Mouse (Mus musculus) hindbrain, embryonic 14.5 days (tissue): ENCODE results near the gene Agmat. TPM values are rescaled to one million over a fixed set of nuclear protein-coding genes. Genes with fewer than 3 reads are reported as not detected.
A peak's percentile ranks its signal among the peaks of the same experiment; 100 is the strongest.

Experiments used
- ATAC-seq: fragments of 200-750 bp; cut with Nextera tagmentation; 2 replicates; pipeline ENCODE4 v1.8.0; 2017; ENCODE audit warnings: moderate number of reproducible peaks, mild to moderate bottlenecking, moderate TSS enrichment, moderate library complexity; ENCODE audit not compliant: low FRiP score
- DNase-seq: peaks from one replicate; pipeline ENCODE4 v3.0.0-alpha.2; 2015; ENCODE audit warnings: low spot score
- H3K27ac ChIP-seq: fragments of 300-500 bp; sonication (generic); 2 replicates; pipeline ENCODE4 v1.5.1; 2014; ENCODE audit warnings: mild to moderate bottlenecking, moderate library complexity
- H3K27me3 ChIP-seq: fragments of 300-500 bp; sonication (generic); 2 replicates; pipeline ENCODE4 v1.6.1; 2014; ENCODE audit warnings: mild to moderate bottlenecking, low read length, mixed read lengths; ENCODE audit not compliant: control insufficient read depth, insufficient read depth
- H3K36me3 ChIP-seq: fragments of 300-500 bp; sonication (generic); replicated peaks from 2 replicates; pipeline ENCODE4 v1.6.1; 2014; ENCODE audit not compliant: control insufficient read depth, insufficient read depth
- H3K4me1 ChIP-seq: fragments of 300-500 bp; sonication (generic); replicated peaks from 2 replicates; pipeline ENCODE4 v1.6.1; 2014; ENCODE audit warnings: antibody characterized with exemption, low read length, mixed read lengths; ENCODE audit not compliant: control insufficient read depth, insufficient read depth
- H3K4me2 ChIP-seq: fragments of 300-500 bp; sonication (generic); replicated peaks from 2 replicates; pipeline ENCODE4 v1.6.1; 2014; ENCODE audit warnings: mild to moderate bottlenecking, moderate library complexity
- H3K4me3 ChIP-seq: fragments of 300-500 bp; sonication (generic); replicated peaks from 2 replicates; pipeline ENCODE4 v1.5.1; 2014; ENCODE audit warnings: mild to moderate bottlenecking, low read length
- H3K9ac ChIP-seq: fragments of 300-500 bp; sonication (generic); 2 replicates; pipeline ENCODE4 v1.6.1; 2014
- H3K9me3 ChIP-seq: fragments of 300-500 bp; sonication (generic); 2 replicates; pipeline ENCODE4 v1.6.1; 2016; ENCODE audit warnings: low read length; ENCODE audit not compliant: control insufficient read depth
- WGBS: fragments of 180-500 bp; shearing (Covaris S2); extraction: QIAGEN DNeasy Blood & Tissue Kit; methylation state at CpG from one replicate; pipeline ENCODE4 v1.1.7; 2014; 5-methylcytosine and 5-hydroxymethylcytosine counted together
- polyA plus RNA-seq: library from polyadenylated mRNA; unstranded; fragments of >200 nt; fragmentation: Nextera tagmentation; extraction: Ambion mirVana; gene quantifications from 2 replicates; pipeline ENCODE4 v1.2.1, GENCODE M21; 2014

Agmat gene
- 0.23 TPM in 1 of 2 replicates, not detected in the other for polyA plus RNA-seq

DNA sequence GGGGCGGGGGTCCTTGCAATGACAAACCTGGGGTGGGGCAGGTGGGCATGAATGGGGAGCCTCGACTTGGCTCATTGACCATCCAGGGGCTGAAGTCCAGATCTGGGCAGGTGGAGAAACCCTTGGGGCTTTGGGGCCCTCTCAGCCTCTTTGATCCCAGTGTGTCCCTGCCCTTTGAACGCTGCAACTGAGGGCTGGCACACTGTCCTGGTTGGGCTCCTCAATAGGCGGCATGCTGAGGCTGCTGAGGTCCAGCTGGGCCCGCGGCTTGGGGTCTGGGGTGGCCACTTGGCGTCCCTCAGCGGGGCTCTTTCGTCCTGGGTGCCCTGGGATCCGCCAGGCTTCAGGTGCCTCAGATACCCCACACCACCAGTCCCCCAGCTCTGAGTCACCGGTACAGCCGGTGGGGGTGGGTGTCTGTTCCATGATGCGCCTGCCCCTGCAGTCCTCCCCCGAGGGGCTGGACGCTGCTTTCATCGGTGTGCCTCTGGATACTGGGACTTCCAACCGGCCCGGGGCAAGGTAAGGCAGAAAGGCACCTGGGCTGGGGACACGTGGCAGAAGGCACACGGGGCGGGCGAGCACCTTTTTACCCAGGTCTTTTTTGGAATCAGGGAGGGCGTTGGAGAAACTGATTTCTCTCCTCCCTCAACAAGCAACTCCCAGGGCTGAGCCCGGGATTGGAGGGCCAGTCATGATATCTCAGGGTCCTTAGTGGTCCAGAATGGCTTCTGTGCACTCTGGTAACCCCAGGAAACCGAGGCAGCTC lies at the start of gene Agmat:
Gene Agmat, plus strand, starts transcription at position 95 of the 769 bp plus-strand sequence.
- Histone ChIP-seq H3K9ac (no peak within 1 kb of the TSS), H3K27me3 (no peaks in the 10 kb centered on the region), H3K9me3 (no peaks in the 10 kb centered on the region), H3K4me1 (no peaks in the 10 kb centered on the region), H3K4me3 (no peak within 1 kb of the TSS), H3K4me2 (no peak within 1 kb of the TSS), H3K27ac (no peak within 1 kb of the TSS), H3K36me3 (no peaks in the 10 kb centered on the region)
- DNase-seq (no peak), ATAC-seq (no peak)
- 29% methylated on average over 25 of the region's 25 CpGs for WGBS

DNA sequence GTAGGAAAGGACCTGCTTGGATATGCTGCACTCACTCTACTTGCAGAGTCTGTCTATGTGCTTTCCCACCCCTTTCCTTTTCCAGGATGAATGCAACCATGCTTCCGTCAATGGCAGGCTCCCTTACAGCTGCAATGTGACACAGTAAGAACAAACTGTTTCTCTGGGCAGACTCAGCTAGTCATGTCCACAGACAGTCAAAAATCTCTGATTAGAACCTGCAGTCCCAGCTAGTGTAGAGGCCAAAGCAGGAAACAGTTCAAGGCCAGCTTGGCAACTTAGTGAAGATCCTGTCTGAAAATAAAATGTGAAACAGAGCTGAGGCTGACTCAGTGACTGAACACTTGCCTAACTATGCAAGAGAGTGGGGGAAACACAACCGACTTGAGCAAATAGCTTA lies 41.8 kb upstream of the Agmat start:
- no peak for DNase-seq
- Histone ChIP-seq H3K27ac (no peak overlapping the region), H3K36me3 (peaks cover 100% of the 10 kb centered on the region)

DNA sequence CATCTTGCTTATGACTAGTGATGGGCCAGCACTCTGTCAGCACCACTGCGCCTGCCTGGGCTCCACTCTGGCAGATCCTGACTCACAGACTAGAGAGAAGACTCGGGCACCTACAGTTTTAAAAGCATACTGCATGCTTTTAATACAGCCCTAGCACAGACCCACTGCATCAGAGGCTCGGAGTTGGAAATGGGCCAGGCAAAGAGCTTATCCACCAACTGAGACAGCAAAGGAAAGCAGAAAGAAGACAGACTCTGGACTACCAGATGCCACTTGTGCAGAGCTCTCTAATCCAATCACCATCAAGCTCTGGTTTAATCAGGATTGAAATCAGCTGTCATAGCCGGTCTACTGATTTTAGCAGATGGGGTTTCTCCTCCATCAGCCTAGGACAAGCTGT lies 41.1 kb upstream of the Agmat start:
- Histone ChIP-seq H3K4me2 (no peak overlapping the region), H3K4me3 (no peak overlapping the region), H3K36me3 (peaks cover 100% of the 10 kb centered on the region), H3K27me3 (no peaks in the 10 kb centered on the region), H3K27ac (no peak overlapping the region), H3K9ac (no peak overlapping the region), H3K9me3 (no peaks in the 10 kb centered on the region), H3K4me1 (no peaks in the 10 kb centered on the region)
- 82% methylated on average over 4 of the region's 4 CpGs for WGBS
- peak; percentile 51; the same call in 1 of the 2 replicates for ATAC-seq
- peak; percentile 33 for DNase-seq

More for the DNA sequence above, 41.8 kb upstream of the Agmat start:
- no peak overlapping the region for H3K4me3 ChIP-seq
- H3K9me3 ChIP-seq, result no peaks in the 10 kb centered on the region
- ATAC-seq, result no peak
- H3K4me2 ChIP-seq, result no peak overlapping the region
- no peaks in the 10 kb centered on the region for H3K4me1 ChIP-seq
- no peak overlapping the region for H3K9ac ChIP-seq
- 91% methylated on average over 2 of the region's 2 CpGs for WGBS
- no peaks in the 10 kb centered on the region for H3K27me3 ChIP-seq

DNA sequence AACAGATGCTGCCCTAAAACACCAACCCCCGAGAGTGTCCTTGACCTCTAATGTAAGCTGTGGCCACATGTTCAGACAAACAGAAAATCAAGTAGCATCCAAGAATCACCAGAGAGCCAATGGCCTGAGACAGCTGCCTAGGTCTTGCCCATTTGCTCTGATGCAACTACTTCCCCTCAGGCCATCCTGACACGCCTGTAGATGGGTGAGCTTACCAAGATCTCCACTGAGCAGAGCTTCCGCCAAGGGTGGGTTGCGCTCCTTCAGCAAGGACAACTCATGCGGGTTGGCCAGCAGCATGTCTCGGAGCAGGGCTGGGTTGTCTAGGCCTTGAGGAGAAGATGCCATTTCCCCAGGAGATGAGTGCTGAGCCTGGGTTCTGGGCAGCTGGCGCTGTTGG lies 38.5 kb upstream of the Agmat start:
- Histone ChIP-seq H3K9me3 (no peaks in the 10 kb centered on the region), H3K36me3 (peaks cover 100% of the 10 kb centered on the region), H3K4me2 (no peak overlapping the region), H3K4me1 (no peaks in the 10 kb centered on the region), H3K4me3 (no peak overlapping the region), H3K27me3 (no peaks in the 10 kb centered on the region), H3K27ac (no peak overlapping the region), H3K9ac (no peak overlapping the region)
- 92% methylated on average over 7 of the region's 7 CpGs for WGBS
- no peak for ATAC-seq
- no peak for DNase-seq

DNA sequence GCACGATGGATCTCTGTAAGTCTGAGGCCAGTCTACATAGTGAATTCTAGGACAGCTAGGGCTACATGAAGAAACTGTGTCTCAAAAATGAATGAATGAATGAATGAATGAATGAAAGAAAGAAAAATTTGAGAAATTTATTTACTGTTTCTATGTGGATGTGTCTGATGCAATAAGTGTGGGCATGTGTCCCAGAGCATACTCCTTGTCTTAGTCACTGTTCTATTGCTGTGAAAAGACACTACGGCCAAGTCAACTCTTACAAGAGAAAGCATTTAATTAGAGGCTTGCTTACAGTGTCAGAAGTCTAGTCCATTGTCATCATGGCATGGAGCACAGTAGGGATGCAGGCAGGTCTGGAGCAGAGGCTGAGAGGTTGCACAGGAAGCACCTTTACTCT lies 37.5 kb upstream of the Agmat start:
- H3K4me1 ChIP-seq, result no peaks in the 10 kb centered on the region
- no peaks in the 10 kb centered on the region for H3K27me3 ChIP-seq
- H3K36me3 ChIP-seq, result peaks cover 96% of the 10 kb centered on the region
- H3K4me3 ChIP-seq, result no peak overlapping the region
- DNase-seq (no peak), ATAC-seq (no peak)
- no peaks in the 10 kb centered on the region for H3K9me3 ChIP-seq
- H3K27ac ChIP-seq, result no peak overlapping the region
- 99% methylated on average over 2 of the region's 2 CpGs for WGBS
- H3K4me2 ChIP-seq, result no peak overlapping the region
- H3K9ac ChIP-seq, result no peak overlapping the region

DNA sequence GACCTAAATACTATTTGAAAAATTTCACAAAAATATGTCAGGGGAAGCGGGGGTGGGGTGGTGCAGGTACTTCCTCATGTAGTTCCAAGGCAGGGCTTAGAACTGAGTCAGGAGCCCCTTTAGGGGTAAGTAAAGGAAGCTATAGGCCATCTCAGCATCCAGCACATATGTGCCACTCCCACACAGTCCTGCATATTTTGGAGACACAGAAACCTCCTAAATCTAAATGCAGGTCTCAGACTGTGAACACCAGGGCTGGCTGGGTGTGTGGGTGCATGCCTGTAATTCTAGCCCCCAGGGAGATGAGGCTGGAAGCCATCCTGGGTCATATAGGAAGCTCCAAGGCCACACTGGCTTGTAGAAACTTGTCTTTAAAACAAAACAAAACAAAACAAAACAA lies 35.2 kb upstream of the Agmat start:
- no peak overlapping the region for H3K27ac ChIP-seq
- H3K9me3 ChIP-seq, result no peaks in the 10 kb centered on the region
- DNase-seq, result no peak
- H3K4me2 ChIP-seq, result no peak overlapping the region
- H3K36me3 ChIP-seq, result peaks cover 73% of the 10 kb centered on the region
- H3K9ac ChIP-seq, result no peak overlapping the region
- no peak overlapping the region for H3K4me3 ChIP-seq
- WGBS, result 97% methylated on average over 1 of the region's 1 CpGs
- ATAC-seq, result no peak
- H3K4me1 ChIP-seq, result no peaks in the 10 kb centered on the region
- H3K27me3 ChIP-seq, result no peaks in the 10 kb centered on the region

DNA sequence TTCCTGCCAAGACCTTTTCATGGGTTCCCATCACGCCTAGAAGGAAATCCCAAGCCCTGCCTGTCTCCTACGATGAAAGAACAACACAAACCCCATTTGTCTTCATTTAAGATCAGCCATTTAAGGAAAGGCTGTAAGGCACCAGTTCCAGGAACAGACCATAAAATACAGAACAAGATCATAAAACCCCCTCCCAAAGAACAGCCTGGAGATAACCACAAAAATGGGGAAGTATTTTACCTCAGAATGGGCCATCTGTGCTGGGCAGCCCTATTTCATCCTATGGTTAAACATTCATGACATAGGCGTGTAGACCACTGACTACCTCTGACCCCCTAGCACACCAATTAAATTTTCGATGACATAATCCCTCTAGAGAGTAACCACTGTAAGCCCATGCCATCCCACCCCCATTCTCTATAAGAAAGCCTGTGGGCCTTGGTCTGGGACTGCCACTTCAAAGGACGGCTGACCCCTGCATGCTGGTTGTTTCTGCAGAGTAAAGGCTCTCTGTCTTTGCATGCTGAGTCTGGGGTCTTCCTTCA lies 32.8 kb upstream of the Agmat start:
- WGBS, result 87% methylated on average over 5 of the region's 5 CpGs
- no peak overlapping the region for H3K4me2 ChIP-seq
- H3K4me3 ChIP-seq, result no peak overlapping the region
- H3K4me1 ChIP-seq, result no peaks in the 10 kb centered on the region
- DNase-seq (no peak), ATAC-seq (no peak)
- peaks cover 49% of the 10 kb centered on the region for H3K36me3 ChIP-seq
- H3K9ac ChIP-seq, result no peak overlapping the region
- H3K9me3 ChIP-seq, result no peaks in the 10 kb centered on the region
- no peaks in the 10 kb centered on the region for H3K27me3 ChIP-seq
- H3K27ac ChIP-seq, result no peak overlapping the region

DNA sequence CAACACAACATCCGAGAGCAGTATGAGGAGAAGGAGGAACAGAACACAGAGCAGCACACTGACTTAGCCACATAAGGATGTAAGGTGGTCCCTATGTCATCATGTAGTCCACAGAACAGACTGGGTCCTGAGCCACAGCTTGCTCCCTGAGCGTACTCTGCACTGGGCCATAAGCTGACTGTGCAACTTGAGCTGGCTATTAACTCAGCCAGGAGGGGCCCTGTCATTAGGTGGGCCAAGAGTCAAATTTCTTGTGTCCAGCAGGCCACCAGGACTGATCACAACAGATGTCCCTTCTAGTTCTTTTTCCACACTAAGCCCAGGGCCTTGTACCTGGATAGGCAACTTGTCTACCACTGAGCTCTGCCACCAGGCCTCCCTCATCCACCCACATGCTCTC lies 31.4 kb upstream of the Agmat start:
- 79% methylated on average over 2 of the region's 2 CpGs for WGBS
- ATAC-seq, result no peak
- H3K4me1 ChIP-seq, result no peaks in the 10 kb centered on the region
- no peaks in the 10 kb centered on the region for H3K27me3 ChIP-seq
- H3K4me2 ChIP-seq, result no peak overlapping the region
- no peak overlapping the region for H3K4me3 ChIP-seq
- no peak overlapping the region for H3K9ac ChIP-seq
- no peaks in the 10 kb centered on the region for H3K9me3 ChIP-seq
- no peak overlapping the region for H3K27ac ChIP-seq
- no peak for DNase-seq
- peaks cover 35% of the 10 kb centered on the region for H3K36me3 ChIP-seq

DNA sequence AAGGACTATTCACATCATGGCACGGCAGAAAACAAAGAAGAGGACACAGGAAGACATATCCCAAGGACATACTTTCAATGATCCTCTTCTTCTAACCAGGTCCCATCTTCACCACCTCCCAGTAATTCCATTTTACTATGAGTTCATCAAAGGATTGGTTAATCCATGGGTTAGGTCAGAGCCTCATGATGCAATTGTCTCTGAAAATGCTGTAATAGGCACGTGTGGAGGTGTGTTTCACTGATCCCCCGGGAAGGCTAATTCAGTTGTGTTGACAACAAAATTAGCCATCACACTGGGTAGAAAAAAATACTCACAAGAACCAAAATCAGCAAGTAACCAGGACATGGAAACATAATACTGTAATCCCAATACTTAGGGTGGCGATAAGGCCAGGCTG lies 28.8 kb upstream of the Agmat start:
- DNase-seq (no peak), ATAC-seq (no peak)
- Histone ChIP-seq H3K27ac (no peak overlapping the region), H3K4me2 (no peak overlapping the region), H3K9me3 (no peaks in the 10 kb centered on the region), H3K36me3 (peaks cover 9% of the 10 kb centered on the region), H3K9ac (no peak overlapping the region), H3K4me1 (peaks cover 14% of the 10 kb centered on the region), H3K4me3 (no peak overlapping the region), H3K27me3 (no peaks in the 10 kb centered on the region)
- WGBS, result 85% methylated on average over 4 of the region's 4 CpGs
